Mouse (Mus musculus) erythroid progenitor cell, adult 5-6 weeks (primary cell): ENCODE measurements around the gene Atf4. TPM values are rescaled to one million over a fixed set of nuclear protein-coding genes. Genes with fewer than 3 reads are reported as not detected.

ENCODE experiments used
- ATAC-seq: replicated peaks from 2 replicates; pipeline ENCODE4 v1.8.0; 2016; ENCODE audit warnings: moderate number of reproducible peaks, mild to moderate bottlenecking, moderate TSS enrichment, inconsistent platforms; ENCODE audit not compliant: poor library complexity, low FRiP score, severe bottlenecking
- total RNA-seq, 2 experiments: library from RNA; stranded (forward) in 1 of 2; stranded (reverse) in 1 of 2; fragments of 150-400 nt in 1 of 2; fragments of 186-747, 209-891 nt in 1 of 2; gene quantifications; 2 replicates each; pipeline versions ENCODE4 v1.2.3 to v1.2.4; 2015 to 2017; ENCODE audit warnings: low replicate concordance in 2 of 2

Atf4 gene
- total RNA-seq (2015; ENCODE audit: low replicate concordance), result 287 and 355 TPM in 2 replicates
- 402 and 410 TPM in 2 replicates for total RNA-seq (2017; ENCODE audit: low replicate concordance)

DNA sequence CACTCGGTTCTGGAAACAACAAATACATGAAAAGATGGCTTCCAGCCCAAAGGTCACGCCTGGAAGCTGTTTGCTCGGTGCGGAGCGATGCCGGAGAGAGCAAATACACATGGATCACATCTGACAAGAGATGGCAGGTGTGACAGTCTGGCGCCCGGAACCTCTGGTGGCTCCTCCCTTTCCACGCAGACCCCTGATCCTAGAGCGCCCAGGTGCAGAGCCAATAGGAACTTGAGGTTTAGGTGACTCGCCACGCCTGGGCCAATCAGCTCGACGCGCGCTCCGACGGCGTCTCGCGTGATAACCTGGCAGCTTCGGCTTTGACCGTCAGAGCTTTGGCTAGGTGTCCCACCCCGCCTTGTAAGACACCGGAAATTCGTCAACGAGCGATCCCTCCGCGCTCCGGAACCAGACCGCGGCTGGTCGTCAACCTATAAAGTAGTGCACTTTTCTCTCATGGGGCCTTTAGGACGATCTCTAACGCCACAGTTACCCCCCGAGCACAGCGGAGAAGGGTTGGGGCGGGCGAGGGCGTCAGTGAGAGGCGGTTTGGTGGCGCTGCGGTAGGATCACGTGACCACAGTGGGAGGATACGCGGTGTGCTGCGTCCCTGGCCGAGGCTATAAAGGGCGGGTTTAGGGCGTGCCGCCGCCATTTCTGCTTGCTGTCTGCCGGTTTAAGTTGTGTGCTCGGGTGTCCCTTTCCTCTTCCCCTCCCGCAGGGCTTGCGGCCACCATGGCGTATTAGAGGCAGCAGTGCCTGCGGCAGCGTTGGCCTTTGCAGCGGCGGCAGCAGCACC, at the start of gene Atf4:
Gene Atf4, plus strand, starts transcription at position 338 of the 799 bp plus-strand sequence.
- peak; percentile 78 for ATAC-seq

GRCm38 (mm10) chr15:80206057-80206565, 48.9 kb upstream of the Atf4 start:
- no peak for ATAC-seq

- ATAC-seq, result no peak
Observed at GRCm38 (mm10) chr15:80208446-80208845, 46.5 kb upstream of the Atf4 start.

DNA sequence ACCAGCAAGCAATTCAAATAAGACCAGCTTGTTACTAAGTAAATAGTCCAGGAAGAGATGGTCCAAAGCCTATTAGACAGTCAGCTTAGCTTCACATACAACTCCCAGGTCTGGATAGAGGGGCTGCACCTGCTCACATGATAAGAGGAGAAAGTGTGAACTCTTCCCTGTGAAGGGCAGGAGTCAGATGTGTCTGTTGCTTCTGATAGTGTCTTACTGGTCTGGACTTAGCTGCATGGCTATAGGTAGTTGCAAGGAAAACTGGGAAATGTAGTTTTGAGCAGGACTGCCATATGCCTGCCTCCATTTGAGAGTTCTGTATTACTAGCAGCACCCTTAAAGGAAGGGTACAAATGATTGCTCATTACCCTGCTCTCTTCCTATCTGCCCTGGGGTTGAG, 41.3 kb upstream of the Atf4 start:
- no peak for ATAC-seq

GRCm38 (mm10) chr15:80215716-80216479, 39.1 kb upstream of the Atf4 start:
- no peak for ATAC-seq

DNA sequence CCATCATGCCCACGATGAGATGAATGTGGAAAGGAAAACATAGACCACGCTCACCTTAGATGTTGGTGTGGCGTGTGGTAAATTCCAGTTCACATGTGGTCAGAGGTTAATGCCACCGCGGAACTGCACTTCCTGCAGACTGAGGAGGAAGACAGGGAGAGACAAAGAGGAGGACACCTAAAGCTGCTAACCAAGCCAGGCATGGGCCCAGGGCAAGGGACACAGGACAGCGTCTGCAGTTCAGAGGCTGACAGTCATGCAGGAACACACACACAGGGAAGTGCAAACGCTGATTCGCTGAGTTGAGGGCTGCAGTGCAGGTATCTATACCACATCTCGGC, 38.5 kb upstream of the Atf4 start:
- ATAC-seq, result no peak

GRCm38 (mm10) chr15:80217476-80217875, 37.5 kb upstream of the Atf4 start:
- ATAC-seq, result no peak

DNA sequence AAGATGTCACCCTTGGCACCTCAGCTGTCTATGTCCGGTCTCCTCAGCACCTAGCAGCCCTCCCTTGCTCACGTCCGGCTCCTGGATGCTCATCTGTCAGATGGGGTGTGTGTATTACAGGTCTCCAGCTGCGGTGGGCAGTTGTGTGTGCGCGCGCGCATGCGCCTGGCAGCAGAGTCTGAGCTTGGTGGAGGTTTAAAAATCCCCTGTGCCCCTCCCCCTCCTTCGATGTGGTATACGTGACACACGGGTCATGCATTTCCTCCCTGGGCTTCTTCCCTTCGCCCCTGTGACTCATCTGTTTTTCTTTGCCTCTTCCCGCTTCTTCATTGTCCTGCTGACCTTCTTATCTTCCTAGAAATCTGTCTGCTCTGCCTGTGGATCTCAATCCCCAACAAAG, 35.8 kb upstream of the Atf4 start:
- no peak for ATAC-seq

DNA sequence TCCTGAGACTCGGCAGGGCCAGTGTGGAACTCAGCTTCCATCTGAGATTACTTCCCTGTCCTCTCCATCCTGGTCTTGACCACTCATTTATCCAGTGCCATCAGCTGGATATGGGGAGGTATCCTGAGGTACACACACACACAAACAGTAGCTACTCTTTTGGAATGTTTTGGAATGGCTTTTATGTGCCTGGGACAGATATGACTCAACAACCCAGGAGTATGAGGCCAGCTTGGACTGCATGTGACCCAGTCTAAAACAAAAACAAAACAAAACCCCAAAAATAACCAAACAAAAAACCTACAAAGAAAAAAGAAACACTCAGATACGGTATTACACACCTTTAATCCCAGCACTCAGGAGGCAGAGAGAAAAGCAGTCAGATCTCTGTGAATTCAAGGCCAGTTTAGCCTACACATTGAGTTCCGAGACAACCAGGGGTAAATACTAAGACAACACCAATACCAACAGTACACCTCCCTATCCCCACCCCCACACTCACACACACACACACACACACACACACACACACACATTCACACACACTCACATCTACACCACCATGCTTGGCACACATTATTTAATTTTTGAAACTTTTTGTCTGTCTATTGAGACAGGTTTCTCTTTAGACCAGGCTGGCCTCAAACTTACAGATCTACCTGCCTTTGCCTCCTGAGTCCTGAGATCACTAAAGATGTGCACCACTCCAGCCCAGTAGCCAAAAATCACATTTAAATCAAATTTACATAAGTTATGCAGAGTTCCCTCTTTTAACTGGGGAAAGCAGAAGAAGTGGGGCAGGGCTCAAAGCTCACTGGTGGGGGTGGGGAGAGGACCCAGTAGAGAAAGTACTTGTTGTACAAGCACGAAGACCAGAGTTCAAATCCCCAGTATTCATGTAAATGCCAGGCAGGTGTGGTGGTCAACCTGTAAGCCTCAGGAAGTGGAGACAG, 35.0 kb upstream of the Atf4 start:
- no peak for ATAC-seq

GRCm38 (mm10) chr15:80221031-80221430, 34.0 kb upstream of the Atf4 start:
- no peak for ATAC-seq

- no peak for ATAC-seq
Observed at GRCm38 (mm10) chr15:80223751-80224150, 31.2 kb upstream of the Atf4 start.

DNA sequence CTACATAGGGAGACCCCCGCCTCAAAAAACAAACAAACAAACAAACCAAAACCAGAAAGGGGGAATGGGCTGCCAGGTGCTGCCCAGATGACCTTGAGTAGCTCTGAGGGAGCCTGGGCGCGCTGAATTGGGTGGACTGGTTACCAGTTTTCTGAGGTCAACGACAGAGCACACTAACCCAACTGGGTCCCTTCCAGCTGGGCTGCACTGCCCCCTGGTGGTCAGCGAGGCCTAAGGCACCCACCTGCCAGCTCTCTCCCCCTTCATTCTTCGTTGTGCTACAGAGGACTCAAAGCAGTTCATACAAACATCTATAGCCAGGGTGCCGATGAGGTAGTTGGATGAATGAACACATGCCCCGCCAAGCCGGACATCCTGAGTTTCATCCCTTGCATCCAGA, 29.8 kb upstream of the Atf4 start:
- peak; percentile 88 for ATAC-seq

DNA sequence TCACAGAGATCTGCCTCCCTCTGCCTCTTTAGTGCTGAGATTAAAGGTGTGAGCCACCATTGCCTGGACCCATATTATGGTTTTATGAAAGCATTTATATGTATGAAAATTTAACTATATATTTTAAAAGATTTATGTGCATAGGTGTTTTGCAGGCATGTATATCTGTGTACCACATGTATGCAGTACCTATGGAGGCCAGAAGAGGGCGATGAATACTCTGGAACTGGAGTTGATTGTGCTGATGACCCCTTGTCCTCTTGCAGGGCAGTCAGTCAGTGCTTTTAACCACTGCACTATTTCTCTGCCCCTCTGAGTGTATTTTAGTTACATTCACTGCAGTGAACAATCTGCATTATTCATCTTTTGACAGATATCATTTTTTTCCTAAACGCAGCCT, 29.2 kb upstream of the Atf4 start:
- ATAC-seq, result peak; percentile 81

GRCm38 (mm10) chr15:80228071-80228800, 26.7 kb upstream of the Atf4 start:
- ATAC-seq, result no peak

GRCm38 (mm10) chr15:80232331-80232730, 22.7 kb upstream of the Atf4 start:
- ATAC-seq, result no peak

- no peak for ATAC-seq
Observed at GRCm38 (mm10) chr15:80233053-80233452, 21.9 kb upstream of the Atf4 start.

DNA sequence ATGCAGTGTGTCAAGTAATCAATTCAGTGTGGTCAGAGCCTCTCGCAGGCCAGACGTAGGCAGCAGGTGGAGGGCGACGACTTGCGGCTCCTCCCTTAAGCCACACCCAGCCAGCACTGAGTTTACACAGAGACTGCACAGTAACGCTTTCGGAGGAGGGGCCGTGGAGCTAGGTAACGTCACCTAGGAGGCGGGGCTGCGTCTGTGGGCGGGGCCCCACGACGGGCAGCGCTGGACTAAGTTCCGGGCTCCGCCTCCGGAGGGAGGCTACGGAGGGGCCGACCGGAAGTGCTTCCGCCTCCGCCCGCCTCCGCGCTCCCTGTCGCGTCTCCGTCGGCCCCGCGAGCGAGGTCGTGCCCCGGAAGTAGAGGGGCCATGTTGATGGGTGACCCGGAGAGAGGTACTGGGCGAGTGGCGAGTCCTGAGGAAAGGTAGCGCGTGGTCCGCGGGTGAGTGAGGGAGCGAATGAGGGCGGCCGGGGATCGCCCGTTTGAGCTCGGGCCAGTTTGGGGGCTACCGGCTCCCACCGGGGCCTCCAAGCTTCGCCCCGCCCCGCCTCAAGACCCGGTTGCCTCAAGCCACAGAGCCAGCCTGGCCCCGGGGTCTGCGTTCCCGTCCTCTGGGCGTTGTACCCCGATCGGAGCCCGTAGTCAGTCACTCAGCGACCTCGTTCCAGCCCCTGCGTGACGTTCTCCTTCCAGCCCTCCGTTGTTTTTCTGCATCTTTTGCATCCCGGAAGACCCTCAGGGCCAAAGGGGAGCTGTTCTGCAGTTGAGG, 21.1 kb upstream of the Atf4 start, which contains the start of gene Mief1:
Gene Mief1, plus strand, starts transcription at position 286 of the 777 bp plus-strand sequence.
- ATAC-seq, result peak; percentile 97

- ATAC-seq, result no peak
Observed at GRCm38 (mm10) chr15:80235535-80235934, 19.4 kb upstream of the Atf4 start, which contains the start of gene AC140267.1. TSS of gene AC140267.1 (plus strand) at chr15:80235835.
